ENCODE assay signal across 14 mouse cellular contexts in the genomic region with DNA sequence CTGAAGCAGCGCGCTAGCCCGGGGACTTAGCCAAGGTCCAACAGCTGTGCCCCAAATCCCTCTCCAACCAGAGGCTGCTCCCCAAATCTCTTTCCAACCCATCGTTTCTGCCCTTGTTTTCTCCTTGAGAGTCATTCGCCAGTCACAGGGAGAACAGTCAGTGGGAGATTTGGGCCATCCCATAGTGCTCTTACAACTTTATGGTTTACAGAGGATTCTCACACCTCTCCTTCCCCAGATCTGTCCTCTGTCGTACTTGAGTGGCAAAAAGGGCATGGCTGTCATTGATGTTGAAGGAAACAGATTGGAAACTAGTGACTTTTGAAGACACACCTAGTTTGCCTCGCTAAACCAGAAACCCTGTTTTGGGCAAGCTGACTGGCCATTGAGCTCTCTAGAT. TPM values are rescaled to one million over a fixed set of nuclear protein-coding genes. Genes with fewer than 3 reads are reported as not detected.
DNase-seq lines count a peak whose midpoint lies in the region; ATAC-seq and TF ChIP-seq lines count a peak whose summit lies in the region.
"Had no signal": no experiment of that assay in that cellular context is flagged by ENCODE, and none has a peak within 500 bp of the region (broad histone marks: within the 10 kb centered on the region; RNA-seq: fewer than 3 reads in every experiment).

No protein-coding gene starts in this region.

- H3K27ac ChIP-seq in heart, embryonic 13.5 days (replicated peaks) = no peak overlapping the region
- H3K27ac ChIP-seq in lung, postnatal 0 days (ENCODE audit: low read length) = 0 out of 2 replicates have a peak overlapping the region, but pooled peaks have one; percentile 71
- H3K27ac ChIP-seq in limb, embryonic 13.5 days = no peak overlapping the region
- H3K27ac ChIP-seq: forebrain, embryonic 15.5 days; hindbrain, postnatal 0 days; kidney, postnatal 0 days; liver, embryonic 13.5 days; midbrain, embryonic 10.5 days had no signal

- WGBS in heart, embryonic 13.5 days = 34% methylated on average over 7 of the region's 7 CpGs
- WGBS in lung, postnatal 0 days = 36% methylated on average over 7 of the region's 7 CpGs
- 28% methylated on average over 7 of the region's 7 CpGs for WGBS in limb, embryonic 13.5 days

- H3K27me3 ChIP-seq in heart, embryonic 13.5 days (replicated peaks) = no peaks in the 10 kb centered on the region
- no peaks in the 10 kb centered on the region for H3K27me3 ChIP-seq in lung, postnatal 0 days (replicated peaks; ENCODE audit: insufficient read depth, low read length)
- no peaks in the 10 kb centered on the region for H3K27me3 ChIP-seq in limb, embryonic 13.5 days
- H3K27me3 ChIP-seq: forebrain, embryonic 15.5 days; liver, embryonic 13.5 days had no signal

- no peaks in the 10 kb centered on the region for H3K9me3 ChIP-seq in heart, embryonic 13.5 days
- no peaks in the 10 kb centered on the region for H3K9me3 ChIP-seq in lung, postnatal 0 days (ENCODE audit: low read length)
- no peaks in the 10 kb centered on the region for H3K9me3 ChIP-seq in limb, embryonic 13.5 days
- H3K9me3 ChIP-seq: forebrain, embryonic 15.5 days; G1E; liver, embryonic 13.5 days; midbrain, embryonic 10.5 days had no signal

- no peak overlapping the region for H3K4me3 ChIP-seq in heart, embryonic 13.5 days
- H3K4me3 ChIP-seq in lung, postnatal 0 days (ENCODE audit: low read depth, low read length) = no peak overlapping the region
- H3K4me3 ChIP-seq in limb, embryonic 13.5 days = no peak overlapping the region
- H3K4me3 ChIP-seq: erythroblast, embryonic 14.5 days; forebrain, embryonic 15.5 days; liver, embryonic 13.5 days; midbrain, embryonic 10.5 days had no signal

- TF ChIP-seq CTCF in lung, postnatal 0 days (IDR thresholded peaks at IDR 0.05) = no peak

- ATAC-seq in heart, embryonic 13.5 days (ENCODE audit: extremely low read depth, insufficient number of reproducible peaks, low FRiP score, low TSS enrichment) = no peak
- ATAC-seq in lung, postnatal 0 days = no peak
- ATAC-seq in limb, embryonic 13.5 days (ENCODE audit: low FRiP score, low read depth) = no peak

- H3K4me2 ChIP-seq in heart, embryonic 13.5 days = peak overlapping the region; percentile 43
- H3K4me2 ChIP-seq in lung, postnatal 0 days (replicated peaks; ENCODE audit: low read depth, low read length) = no peak overlapping the region
- peak overlapping the region; percentile 34; the same call in 1 of the 2 replicates for H3K4me2 ChIP-seq in limb, embryonic 13.5 days (replicated peaks)
- H3K4me2 ChIP-seq: forebrain, embryonic 15.5 days; liver, embryonic 13.5 days had no signal

- intact Hi-C loops in heart, postnatal 25 days (cut with DNase I) = loop anchor here (2.0 to 5.0 kb wide), 5 partner anchors 33 to 633 kb away; a partner anchor contains a TSS

- H3K36me3 ChIP-seq in heart, embryonic 13.5 days = peaks cover 8% of the 10 kb centered on the region
- H3K36me3 ChIP-seq in lung, postnatal 0 days (ENCODE audit: insufficient read depth, low read length) = no peaks in the 10 kb centered on the region
- H3K36me3 ChIP-seq in limb, embryonic 13.5 days = peaks cover 36% of the 10 kb centered on the region

- no peak for TF ChIP-seq EP300 in lung, postnatal 0 days (IDR thresholded peaks at IDR 0.05)

- DNase-seq in heart, postnatal 25 days (ENCODE audit: low spot score) = no peak
- no peak for DNase-seq in lung, postnatal 0 days (ENCODE audit: low spot score)
- no peak for DNase-seq in lung, postnatal 36 days
- DNase-seq in frontal cortex, adult 2 months (ENCODE audit: extremely low spot score in 1 of 2, low spot score in 1 of 2) = no peak
- DNase-seq in MN1 (ENCODE audit: low spot score) = no peak

- peak overlapping the region; percentile 61; the same call in 1 of the 2 replicates for H3K9ac ChIP-seq in heart, embryonic 13.5 days
- H3K9ac ChIP-seq in lung, postnatal 0 days (replicated peaks; ENCODE audit: low read depth) = no peak overlapping the region
- H3K9ac ChIP-seq in limb, embryonic 13.5 days = peak overlapping the region; percentile 35; the same call in 1 of the 2 replicates
- H3K9ac ChIP-seq: forebrain, embryonic 15.5 days; liver, embryonic 13.5 days had no signal

- H3K4me1 ChIP-seq in heart, embryonic 13.5 days = peaks cover 48% of the 10 kb centered on the region
- peaks cover 4% of the 10 kb centered on the region; the same call in 1 of the 2 replicates for H3K4me1 ChIP-seq in lung, postnatal 0 days (ENCODE audit: insufficient read depth, low read depth, low read length)
- peaks cover 3% of the 10 kb centered on the region; the same call in 1 of the 2 replicates for H3K4me1 ChIP-seq in limb, embryonic 13.5 days
- H3K4me1 ChIP-seq: forebrain, embryonic 15.5 days; liver, embryonic 13.5 days; midbrain, embryonic 10.5 days had no signal

RNA-seq across cellular contexts. Expression of a gene that starts 32.8 kb away (rescaled TPM):
- 381 and 421 TPM in 2 replicates for polyA plus RNA-seq in heart, embryonic 13.5 days (2015; fragmentation: Nextera tagmentation; extraction: Ambion mirVana)
- total RNA-seq in heart, postnatal 25 days (2021) = 100 to 1,000 TPM; 312 to 319 TPM
- polyA plus RNA-seq in lung, postnatal 0 days (2015; fragmentation: Nextera tagmentation; extraction: Ambion mirVana) = 307 and 313 TPM in 2 replicates
- 259 and 285 TPM in 2 replicates for polyA plus RNA-seq in limb, embryonic 13.5 days (2015; fragmentation: Nextera tagmentation; extraction: Ambion mirVana)
- polyA plus RNA-seq in frontal cortex, adult 2 months (2012; rRNA removed) = 97.5 and 98.3 TPM in 2 replicates

RNA-seq across cellular contexts. Expression of a gene that starts 36.3 kb away (rescaled TPM):
- polyA plus RNA-seq in heart, embryonic 13.5 days (2015; fragmentation: Nextera tagmentation; extraction: Ambion mirVana) = 17.9 and 18.0 TPM in 2 replicates
- total RNA-seq in heart, postnatal 25 days (2021) = 10 to 100 TPM; 12.4 to 13.6 TPM
- 11.4 and 12.4 TPM in 2 replicates for polyA plus RNA-seq in lung, postnatal 0 days (2015; fragmentation: Nextera tagmentation; extraction: Ambion mirVana)
- polyA plus RNA-seq in limb, embryonic 13.5 days (2015; fragmentation: Nextera tagmentation; extraction: Ambion mirVana) = 30.8 and 31.2 TPM in 2 replicates
- polyA plus RNA-seq in frontal cortex, adult 2 months (2012; rRNA removed) = 15.0 and 15.8 TPM in 2 replicates

RNA-seq across cellular contexts. Expression of a gene that starts 37.1 kb away (rescaled TPM):
- 21.3 and 22.8 TPM in 2 replicates for polyA plus RNA-seq in heart, embryonic 13.5 days (2015; fragmentation: Nextera tagmentation; extraction: Ambion mirVana)
- 10 to 100 TPM; 19.1 to 19.5 TPM for total RNA-seq in heart, postnatal 25 days (2021)
- polyA plus RNA-seq in lung, postnatal 0 days (2015; fragmentation: Nextera tagmentation; extraction: Ambion mirVana) = 15.0 and 16.2 TPM in 2 replicates
- 37.0 and 38.6 TPM in 2 replicates for polyA plus RNA-seq in limb, embryonic 13.5 days (2015; fragmentation: Nextera tagmentation; extraction: Ambion mirVana)
- 25.6 and 28.7 TPM in 2 replicates for polyA plus RNA-seq in frontal cortex, adult 2 months (2012; rRNA removed)
